Mouse (Mus musculus): Measurements from ENCODE around the gene Tbcd.

DNA sequence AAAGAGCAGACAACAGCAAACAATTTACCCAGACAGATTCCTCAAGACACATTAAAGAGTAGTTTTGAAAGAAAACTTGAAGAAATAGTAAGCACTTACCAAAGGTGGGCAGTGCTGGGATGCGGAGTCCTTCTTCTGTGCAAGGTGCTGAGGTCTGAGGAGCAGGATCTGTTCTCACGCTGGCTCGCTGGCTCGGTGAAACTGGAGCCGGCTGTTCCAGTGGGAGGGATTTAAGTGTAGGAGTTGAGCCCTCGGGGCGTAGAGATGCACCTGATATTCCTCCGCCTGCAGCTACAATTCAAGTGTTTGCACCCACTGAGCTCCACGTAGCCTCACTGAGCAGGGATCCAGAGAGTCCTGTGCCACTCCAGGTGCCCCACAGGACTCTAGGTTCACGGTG lies 67.4 kb downstream of the Tbcd start, which contains the start of gene Zfp750:
- TF ChIP-seq CTCF (IDR thresholded peaks at IDR 0.05; ENCODE audit: insufficient read depth, low read depth, low read length): no peak
- TF ChIP-seq POLR2A (IDR thresholded peaks at IDR 0.05; ENCODE audit: insufficient read depth, low read depth, low read length): no peak
